Mouse (Mus musculus) hindbrain, embryonic 15.5 days (tissue): ENCODE measurements at regions not wholly inside any gene's neighbourhood (a gene's known extent, or its start where the extent isn't known, plus 50 kb on each side); places are given as distances from the start of the nearest gene placed in this dataset.

Experiments
- ATAC-seq: fragments of 200-750 bp; cut with Nextera tagmentation; 2 replicates; pipeline ENCODE4 v1.8.0; 2017; ENCODE audit warnings: low read depth, moderate number of reproducible peaks, moderate TSS enrichment; ENCODE audit not compliant: low FRiP score
- H3K27ac ChIP-seq: fragments of 300-500 bp; sonication (generic); replicated peaks from 2 replicates; pipeline ENCODE4 v1.5.1; 2015; ENCODE audit warnings: mild to moderate bottlenecking, inconsistent platforms
- H3K27me3 ChIP-seq: fragments of 300-500 bp; sonication (generic); 2 replicates; pipeline ENCODE4 v1.6.1; 2015; ENCODE audit warnings: control low read depth, inconsistent platforms
- H3K36me3 ChIP-seq: fragments of 300-500 bp; sonication (generic); 2 replicates; pipeline ENCODE4 v1.6.1; 2015; ENCODE audit warnings: control low read depth, inconsistent platforms
- H3K4me1 ChIP-seq: fragments of 300-500 bp; sonication (generic); replicated peaks from 2 replicates; pipeline ENCODE4 v1.6.1; 2015; ENCODE audit warnings: control low read depth, inconsistent platforms
- H3K4me2 ChIP-seq: fragments of 300-500 bp; sonication (generic); 2 replicates; pipeline ENCODE4 v1.6.1; 2015; ENCODE audit warnings: moderate library complexity, mild to moderate bottlenecking, inconsistent platforms
- H3K4me3 ChIP-seq: fragments of 300-500 bp; sonication (generic); 2 replicates; pipeline ENCODE4 v1.5.1; 2015; ENCODE audit warnings: mild to moderate bottlenecking, inconsistent platforms
- H3K9ac ChIP-seq: fragments of 300-500 bp; sonication (generic); 2 replicates; pipeline ENCODE4 v1.6.1; 2015; ENCODE audit warnings: inconsistent platforms
- H3K9me3 ChIP-seq: fragments of 300-500 bp; sonication (generic); 2 replicates; pipeline ENCODE4 v1.6.1; 2016; ENCODE audit warnings: control low read depth, inconsistent platforms
- WGBS: fragments of 180-500 bp; shearing (Covaris S2); methylation state at CpG from one replicate; pipeline ENCODE4 v1.1.7; 2015; 5-methylcytosine and 5-hydroxymethylcytosine counted together

GRCm38 (mm10) chr11:86859864-86860528, 52.5 kb upstream of the Dhx40 start:
- no peak overlapping the region for H3K4me2 ChIP-seq
- no peaks in the 10 kb centered on the region for H3K27me3 ChIP-seq
- no peaks in the 10 kb centered on the region for H3K9me3 ChIP-seq
- H3K4me1 ChIP-seq = peaks cover 12% of the 10 kb centered on the region; the same call in 1 of the 2 replicates
- no peak overlapping the region for H3K27ac ChIP-seq
- 77% methylated on average over 8 of the region's 8 CpGs for WGBS
- no peak overlapping the region for H3K9ac ChIP-seq
- ATAC-seq = no peak
- H3K4me3 ChIP-seq = no peak overlapping the region
- no peaks in the 10 kb centered on the region for H3K36me3 ChIP-seq

GRCm38 (mm10) chr11:86859236-86859817, 51.8 kb upstream of the Dhx40 start:
- Histone ChIP-seq H3K4me2 (no peak overlapping the region), H3K27me3 (no peaks in the 10 kb centered on the region), H3K9me3 (no peaks in the 10 kb centered on the region), H3K36me3 (no peaks in the 10 kb centered on the region), H3K9ac (no peak overlapping the region), H3K4me3 (no peak overlapping the region), H3K4me1 (peaks cover 12% of the 10 kb centered on the region; the same call in 1 of the 2 replicates), H3K27ac (no peak overlapping the region)
- ATAC-seq = no peak
- 90% methylated on average over 9 of the region's 9 CpGs for WGBS

GRCm38 (mm10) chr11:86858211-86858610, 50.7 kb upstream of the Dhx40 start:
- Histone ChIP-seq H3K27ac (no peak overlapping the region), H3K27me3 (no peaks in the 10 kb centered on the region), H3K9me3 (no peaks in the 10 kb centered on the region), H3K9ac (no peak overlapping the region), H3K4me1 (peaks cover 12% of the 10 kb centered on the region; the same call in 1 of the 2 replicates), H3K36me3 (no peaks in the 10 kb centered on the region), H3K4me2 (no peak overlapping the region), H3K4me3 (no peak overlapping the region)
- WGBS = 95% methylated on average over 3 of the region's 3 CpGs
- ATAC-seq = no peak
